Mouse (Mus musculus): ENCODE measurements around the gene Macf1.
"Not testable (repeated sequence)": the region's sequence is repeated elsewhere in the genome, so short reads cannot be mapped to it uniquely, and the experiment has no call there.

The Macf1 gene

DNA sequence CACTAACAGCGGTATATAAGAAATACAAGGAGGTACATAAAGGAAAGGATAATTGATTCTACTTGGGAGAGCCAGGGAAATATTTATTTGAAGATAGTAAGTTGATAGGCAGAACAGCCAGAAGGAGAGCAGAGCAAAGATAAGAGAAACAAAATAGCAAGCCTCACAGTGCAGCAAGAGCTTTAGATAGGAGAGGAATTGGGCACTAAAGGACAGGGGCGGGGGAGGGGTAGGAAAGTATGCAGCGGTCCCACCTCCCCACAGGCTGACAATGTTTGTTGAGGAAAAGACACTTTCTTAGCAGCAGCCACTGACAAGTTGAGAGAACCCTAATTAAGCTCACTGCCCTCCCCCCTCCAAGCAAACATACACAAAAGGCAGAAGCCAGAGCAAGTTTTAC, 131.5 kb downstream of the Macf1 start:
- DNase-seq (ENCODE audit: low read depth, low spot score) = no peak

DNA sequence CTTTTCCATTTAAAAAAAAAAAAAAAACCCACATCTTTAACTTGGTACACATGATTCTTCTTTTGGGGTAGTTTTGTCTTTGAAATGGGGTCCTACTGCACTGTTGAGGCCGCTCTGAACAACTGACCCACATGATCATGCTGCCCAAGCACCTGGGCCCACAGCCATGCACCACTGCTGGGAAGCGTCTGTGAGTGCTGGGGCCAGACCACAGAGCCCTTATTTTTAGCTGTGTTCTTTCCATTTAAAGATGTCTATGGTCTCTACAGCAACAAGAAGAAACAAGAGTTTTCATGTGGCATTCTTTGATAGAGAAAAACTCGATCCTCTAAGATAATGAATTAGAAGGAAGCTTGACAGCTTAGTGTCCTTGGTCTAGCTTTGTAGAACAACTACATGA, 135.8 kb downstream of the Macf1 start:
- DNase-seq (ENCODE audit: low read depth, low spot score) = no peak

DNA sequence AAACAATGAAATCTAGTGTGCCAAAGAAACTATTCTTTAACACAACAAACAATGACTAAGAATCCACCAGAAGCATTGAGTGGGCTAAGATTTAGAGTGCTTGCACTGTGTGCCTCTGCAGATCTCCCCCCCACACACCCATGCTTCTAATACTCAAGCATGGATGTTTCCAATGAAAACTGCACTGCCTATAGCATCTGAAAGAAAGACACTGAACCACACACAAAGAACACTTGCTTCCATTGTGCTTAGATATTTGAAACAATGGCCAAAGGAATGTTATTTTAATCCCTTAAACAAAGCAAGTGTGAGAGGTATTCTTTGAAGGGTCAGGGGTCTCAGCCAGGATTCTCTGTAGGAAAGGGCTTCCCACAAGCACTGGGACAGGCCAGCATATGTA, 140.5 kb downstream of the Macf1 start:
- no peak for DNase-seq (ENCODE audit: low read depth, low spot score)

DNA sequence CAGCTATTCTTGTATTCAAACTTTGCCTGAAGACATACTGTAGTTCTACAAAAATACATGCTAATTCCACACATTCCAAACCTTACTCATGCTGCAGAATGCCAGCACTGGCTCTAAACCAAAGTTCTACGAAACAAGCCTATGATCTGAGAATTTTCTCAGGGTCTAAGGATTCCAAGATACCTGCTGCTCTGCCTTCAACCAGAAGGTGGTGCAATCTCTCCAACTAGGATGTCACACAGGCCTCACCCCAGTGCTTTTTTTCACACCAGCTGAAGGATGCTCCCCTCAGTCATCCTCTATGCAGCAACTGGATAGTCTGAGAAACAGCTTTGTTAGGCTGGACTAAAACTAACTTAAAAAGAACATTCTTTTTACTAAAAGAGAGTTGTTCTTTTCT, 148.9 kb downstream of the Macf1 start:
- DNase-seq (ENCODE audit: low read depth, low spot score) = peak; percentile 83

DNA sequence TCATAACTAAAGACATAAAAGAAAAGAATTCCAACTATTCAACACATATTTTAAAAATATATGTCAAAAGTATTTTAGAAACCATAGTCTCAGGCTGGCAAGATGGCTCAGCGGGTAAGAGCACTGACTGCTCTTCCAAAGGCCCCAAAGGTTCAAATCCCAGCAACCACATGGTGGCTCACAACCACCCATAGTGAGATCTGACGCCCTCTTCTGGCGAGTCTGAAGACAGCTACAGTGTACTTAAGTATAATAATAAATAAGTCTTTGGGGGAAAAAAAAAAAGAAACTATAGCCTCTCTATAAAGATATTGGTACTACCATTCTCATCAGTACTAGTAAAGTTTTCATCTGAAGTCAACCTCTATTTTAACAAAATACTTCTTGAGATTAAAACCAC, 152.2 kb downstream of the Macf1 start:
- DNase-seq (ENCODE audit: low read depth, low spot score) = peak; percentile 49

DNA sequence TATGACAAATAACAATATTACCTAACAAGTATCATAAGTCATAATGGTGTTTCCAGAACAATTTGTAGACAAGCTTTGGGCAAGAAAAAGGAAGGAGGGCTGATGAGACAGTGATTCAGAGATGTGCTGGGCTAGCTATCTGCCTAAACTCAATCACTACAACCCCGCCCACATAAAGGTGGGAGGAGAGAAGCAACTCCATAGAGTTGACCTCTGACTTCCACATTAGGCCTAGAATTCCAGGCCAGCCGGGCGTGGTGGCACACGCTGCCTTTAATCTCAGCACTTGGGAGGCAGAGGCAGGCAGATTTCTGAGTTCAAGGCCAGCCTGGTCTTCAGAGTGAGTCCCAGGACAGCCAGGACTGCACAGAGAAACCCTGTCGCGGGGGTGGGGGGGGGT, 153.2 kb downstream of the Macf1 start:
- no peak for DNase-seq (ENCODE audit: low read depth, low spot score)

DNA sequence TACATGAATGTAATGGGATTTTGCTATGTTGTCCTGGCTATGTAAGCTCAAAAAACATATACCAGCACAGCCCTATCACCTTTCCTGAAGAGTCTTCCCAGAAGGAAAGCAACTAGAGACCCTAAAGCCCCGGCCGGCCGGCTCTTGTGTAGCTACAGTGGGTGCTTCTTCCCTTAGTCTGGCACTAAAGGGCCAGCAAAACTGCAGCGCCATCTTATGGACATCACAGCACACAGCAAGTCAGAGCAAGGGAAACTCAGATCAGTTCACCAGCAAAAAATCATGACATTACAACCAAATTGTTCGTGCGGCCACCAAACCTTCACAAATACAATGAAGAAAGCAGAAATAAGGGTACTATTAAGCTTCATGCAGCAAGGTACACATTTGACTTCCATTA, 154.9 kb downstream of the Macf1 start:
- DNase-seq (ENCODE audit: low read depth, low spot score) = peak; percentile 49

DNA sequence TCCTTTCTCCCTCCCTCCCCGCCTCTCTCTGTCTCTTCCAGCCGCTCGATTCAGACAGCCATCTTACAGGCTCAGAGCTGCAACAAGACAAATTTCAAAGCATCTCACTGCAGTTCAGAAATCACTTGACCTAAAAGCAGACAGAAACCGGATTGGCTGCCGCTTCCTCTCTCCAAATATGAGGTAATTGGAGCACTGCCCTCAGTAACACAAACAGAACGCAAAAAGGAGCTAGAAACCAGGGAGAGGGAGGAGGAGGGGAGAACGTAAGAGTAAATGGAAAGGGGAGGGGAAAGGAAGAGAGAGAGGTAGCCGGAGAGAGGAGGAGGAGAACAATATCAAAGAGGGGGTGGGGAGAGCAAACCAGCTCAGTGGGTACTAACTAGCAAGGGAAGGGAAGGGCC, 156.6 kb downstream of the Macf1 start:
- no peak for DNase-seq (ENCODE audit: low read depth, low spot score)

DNA sequence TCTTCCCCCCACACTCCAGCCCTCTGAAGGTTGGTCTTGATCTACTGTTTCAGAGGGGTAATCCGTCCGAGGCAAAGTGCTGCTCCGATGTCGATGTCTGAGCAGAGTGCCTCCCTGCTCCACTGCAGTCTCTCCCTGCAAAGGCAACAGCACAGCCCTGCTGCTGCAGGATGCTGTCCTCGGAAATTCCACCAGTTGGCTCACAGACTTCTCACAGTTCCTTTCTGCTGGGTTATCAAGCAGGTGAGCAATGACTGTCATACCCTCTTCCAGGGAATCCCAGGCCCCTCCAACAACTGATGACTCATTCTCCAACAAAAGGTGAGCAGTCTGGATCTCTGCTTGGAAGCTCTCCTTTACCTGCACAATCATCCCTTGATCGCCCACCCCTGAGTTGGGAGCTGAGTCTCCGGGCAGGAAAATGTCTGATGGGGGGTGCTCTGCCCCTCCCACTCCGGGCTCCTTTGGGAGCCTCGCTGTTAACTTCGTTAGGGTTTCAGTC, 157.3 kb downstream of the Macf1 start:
- DNase-seq (ENCODE audit: low read depth, low spot score) = no peak

DNA sequence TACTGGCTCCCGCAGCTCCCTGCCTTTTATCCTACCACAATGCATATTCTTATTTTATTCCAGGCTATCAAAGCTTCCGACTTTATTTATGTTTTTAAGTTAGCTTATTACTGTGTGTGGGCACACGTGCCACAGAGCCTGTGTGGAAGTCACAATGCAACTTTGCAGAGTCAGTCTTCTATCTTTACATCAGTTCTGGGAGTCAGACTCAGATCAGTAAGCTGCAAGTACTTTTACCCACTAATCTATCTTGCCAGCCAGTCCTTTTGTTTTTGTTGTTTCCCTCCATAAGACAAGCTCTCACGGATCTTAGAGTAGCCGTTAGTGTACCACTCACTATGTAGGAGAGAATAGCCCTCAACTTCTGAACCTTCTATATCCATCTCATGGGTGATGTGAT, 159.4 kb downstream of the Macf1 start:
- DNase-seq (ENCODE audit: low read depth, low spot score) = no peak

DNA sequence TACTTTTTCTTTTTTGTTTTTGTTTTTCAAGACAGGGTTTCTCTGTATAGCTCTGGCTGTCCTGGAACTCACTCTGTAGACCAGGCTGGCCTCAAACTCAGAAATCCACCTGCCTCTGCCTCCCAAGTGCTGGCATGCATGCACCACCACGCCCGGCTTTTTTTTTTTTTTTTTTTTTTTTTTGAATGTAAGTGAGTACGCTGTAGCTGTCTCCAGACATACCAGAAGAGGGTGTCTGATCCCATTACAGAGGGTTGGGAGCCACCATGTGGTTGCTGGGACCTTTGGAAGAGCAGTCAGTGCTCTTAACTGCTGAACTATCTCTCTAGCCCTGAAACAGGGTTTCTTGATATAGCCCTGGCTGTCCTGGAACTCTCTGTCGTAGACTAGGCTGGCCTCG, 164.0 kb downstream of the Macf1 start:
- DNase-seq (ENCODE audit: low read depth, low spot score) = not testable (repeated sequence)

DNA sequence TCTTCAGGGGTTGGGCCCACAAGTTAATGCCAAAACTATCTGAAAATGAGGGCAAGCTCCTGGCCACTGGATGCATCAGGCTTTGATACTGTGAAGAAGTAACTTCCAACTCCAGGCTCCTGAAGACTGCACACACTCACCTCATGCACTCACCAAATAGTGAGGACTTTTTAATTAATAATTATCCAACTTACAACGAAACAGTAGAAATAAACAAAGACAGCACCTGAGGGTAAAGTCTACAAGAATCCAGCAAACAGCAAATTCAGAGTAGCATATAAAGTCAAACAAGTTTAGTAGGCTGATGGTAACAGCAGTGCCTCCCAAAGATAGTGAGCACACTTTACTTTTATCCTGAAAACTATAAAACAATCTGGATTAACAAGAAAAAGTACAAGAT, 168.5 kb downstream of the Macf1 start:
- no peak for DNase-seq (ENCODE audit: low read depth, low spot score)

DNA sequence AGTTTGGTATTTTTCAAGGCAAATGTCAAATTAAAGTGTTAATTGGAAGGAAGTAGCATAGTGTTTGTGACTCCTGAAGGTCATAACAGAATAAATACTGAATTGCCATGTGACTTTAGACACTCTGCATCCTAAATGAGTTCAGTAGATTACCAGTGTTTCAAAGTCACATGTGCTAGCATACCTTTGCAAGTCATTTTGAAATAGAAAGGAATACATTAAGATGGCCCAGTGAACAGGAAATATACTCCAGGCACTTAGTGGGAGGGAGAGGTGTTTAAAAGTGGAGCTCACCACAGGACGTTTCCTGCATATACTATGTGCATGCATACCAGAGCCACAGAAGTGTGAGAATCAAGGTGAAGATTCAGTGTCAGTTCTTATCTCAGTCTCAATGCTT, 174.0 kb downstream of the Macf1 start:
- DNase-seq (ENCODE audit: low read depth, low spot score) = no peak

DNA sequence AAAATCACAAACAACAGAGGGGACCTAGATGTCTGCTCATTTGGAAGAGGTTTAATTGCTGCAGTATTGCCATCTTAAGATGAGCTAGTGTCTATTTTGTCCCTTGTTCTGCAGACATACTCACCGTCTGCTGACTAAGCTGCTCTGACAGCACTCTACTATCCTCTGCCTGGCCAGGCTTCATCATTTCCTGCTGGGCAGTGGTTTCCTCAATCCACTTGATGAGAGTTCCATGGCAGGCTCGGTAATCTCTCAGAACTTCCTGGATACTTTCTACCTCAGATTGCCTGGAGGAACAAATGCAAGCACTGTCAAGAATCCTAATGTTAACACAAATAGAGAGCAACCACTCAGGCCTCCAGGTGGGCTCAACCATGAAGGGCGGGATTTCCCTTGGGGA, 195.1 kb downstream of the Macf1 start:
- no peak for DNase-seq (ENCODE audit: low read depth, low spot score)

DNA sequence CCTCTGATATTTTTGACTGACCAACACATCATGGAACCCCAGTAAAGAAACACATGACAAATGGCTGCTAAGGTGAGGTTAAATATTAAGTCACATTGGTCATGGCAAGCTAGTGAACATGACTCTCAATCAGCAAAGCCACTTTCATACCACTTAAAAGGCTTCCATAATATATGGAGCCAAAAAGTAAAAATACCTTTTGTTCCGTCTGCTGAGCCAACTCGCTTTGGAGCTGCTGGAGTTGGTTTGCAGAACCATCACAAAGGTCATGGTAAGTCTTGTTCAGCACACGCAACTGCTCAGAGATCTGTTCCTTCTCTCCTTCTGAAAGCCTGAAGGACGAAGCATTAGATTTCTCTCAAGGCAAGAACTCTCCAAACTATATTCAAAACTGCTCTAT, 204.2 kb downstream of the Macf1 start:
- DNase-seq (ENCODE audit: low read depth, low spot score) = no peak

DNA sequence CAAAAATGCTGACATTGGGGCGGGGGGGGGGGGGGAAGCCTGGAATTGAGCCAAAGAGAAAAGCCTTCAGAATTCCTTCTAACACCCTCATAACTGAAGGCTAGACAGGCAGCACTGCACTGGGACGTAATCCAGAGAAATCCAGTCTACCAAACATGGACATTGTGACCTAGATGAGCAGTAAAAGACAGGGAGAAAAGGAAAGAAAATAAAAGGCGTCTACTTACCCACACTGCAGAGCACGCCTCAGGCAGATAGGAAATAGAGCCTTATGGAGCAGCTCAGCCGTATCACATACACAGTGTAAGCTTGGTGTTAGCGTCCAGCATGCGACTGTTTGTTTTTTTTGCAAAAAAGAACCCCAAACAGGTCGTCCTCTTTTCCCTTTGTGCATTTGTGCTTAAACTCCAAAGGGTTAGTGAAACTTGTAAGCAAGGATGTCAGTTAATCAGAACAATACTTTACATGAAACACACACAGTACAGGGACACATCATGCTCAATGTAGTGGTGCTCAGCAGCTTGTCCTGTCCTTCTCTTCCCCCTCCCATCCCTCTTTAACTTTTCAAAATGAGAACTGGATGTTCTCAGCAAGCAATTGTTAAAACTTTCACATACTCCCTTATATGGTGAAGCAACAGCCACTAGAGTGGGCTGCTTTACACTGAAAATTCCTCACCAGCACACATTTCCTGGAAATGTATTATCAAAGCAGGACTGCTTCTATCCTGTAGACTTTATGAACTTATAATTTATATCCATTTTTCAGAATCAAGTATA, 205.3 kb downstream of the Macf1 start:
- no peak for DNase-seq (ENCODE audit: low read depth, low spot score)

DNA sequence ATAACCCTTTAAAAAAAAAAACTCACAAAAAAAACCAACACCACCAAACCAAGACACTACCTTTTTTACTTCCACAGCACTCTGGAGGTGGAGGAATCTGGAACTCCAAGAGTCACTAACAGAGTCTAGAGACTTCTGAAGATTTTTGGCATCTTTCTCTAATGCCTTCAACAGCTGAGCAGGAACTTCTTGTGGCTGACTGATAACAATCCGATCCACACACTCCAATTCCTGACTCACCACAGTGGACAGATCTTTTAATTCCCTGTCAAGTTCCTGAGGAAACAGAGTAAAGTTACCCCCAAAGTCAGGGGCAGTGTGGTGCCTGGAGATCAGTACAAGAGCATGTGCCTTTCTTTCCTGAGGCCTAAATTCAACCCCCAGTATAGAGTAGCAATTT, 218.4 kb downstream of the Macf1 start:
- no peak for DNase-seq (ENCODE audit: low read depth, low spot score)

DNA sequence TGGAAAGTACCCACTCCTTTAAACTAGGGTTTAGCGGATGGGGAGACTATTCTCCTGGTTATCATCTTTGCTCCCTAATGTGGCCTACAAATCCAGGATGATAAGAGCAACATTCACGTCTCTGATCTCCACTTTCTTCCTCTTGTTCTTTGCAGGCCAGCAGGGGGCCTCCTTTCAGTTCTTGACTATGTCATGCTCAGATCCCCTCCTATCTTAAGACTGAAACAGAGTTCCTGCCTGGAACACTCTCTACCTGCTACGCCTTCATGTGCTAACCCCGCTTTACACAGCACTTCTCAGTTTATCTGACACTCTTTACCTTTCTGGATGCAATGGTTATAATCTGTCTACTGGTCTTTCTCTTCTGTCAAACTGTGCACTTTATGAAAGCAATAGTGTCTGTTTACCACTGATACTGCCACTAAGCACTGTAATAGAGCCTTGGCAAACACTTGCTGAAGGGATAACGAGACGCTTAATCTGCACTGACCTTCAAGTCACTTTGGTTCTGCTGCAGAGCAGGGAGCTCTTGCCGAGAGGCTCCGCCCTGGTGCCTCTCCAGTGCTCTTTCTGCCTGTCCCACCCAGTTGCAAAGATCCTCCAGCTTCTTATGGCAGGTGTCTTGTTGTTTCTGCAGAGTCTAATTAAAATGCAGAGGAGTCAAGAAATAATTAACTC, 223.4 kb downstream of the Macf1 start:
- DNase-seq (ENCODE audit: low read depth, low spot score) = peak; percentile 23

DNA sequence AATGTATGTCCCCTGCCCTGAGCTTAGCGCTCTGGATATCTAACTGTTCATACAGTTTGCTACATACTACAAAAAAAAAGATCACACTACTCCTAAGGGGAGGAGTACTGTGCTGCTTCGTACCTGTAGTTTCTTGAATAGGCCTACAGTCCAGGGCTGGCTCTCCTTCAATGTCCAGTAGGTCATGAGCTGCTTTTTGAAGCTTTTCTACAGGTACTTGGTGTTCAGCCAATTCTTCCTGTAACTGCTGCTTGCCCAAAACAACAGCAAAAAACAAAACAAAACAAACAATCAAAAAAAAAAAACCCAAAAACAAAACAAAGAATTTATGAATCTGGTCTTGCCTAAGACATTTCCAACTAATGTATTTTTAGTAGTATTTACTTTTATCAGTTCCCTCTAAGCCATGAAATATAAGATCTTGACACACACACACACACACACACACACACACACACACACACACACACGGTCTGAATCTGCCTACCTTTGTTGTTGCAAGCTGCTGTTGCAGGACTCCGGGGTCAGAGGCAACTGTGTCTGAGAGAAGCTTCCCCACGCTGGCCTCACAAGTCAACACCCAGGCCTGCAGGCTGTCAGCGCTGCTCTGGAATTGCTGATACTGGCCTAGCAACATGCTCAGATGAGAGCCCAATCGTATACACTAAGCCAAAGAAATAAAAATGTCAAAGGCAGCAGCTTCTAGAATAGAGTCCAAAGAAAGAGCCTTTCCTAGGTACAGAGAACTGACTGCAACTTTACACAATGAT, 229.1 kb downstream of the Macf1 start:
- DNase-seq (ENCODE audit: low read depth, low spot score) = no peak

DNA sequence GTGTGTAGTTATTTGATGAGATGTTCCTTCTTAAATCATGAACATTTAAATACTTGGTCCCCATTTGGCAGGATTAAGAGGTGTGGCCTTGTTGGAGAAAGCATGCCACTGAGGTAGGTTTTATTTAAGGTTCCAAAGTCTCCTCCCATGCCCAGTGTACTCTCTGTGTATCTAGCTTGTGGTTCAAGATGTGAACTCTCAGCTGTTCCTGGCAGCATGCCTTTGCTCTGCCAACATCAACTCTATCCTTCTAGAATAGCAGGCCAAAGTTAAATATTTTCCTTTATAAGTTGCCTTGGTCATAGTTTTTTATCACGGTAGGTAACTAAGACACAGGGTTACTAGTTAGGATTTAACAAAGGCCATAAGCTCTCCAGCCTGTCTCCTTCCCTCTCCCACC, 230.4 kb downstream of the Macf1 start:
- no peak for DNase-seq (ENCODE audit: low read depth, low spot score)

DNA sequence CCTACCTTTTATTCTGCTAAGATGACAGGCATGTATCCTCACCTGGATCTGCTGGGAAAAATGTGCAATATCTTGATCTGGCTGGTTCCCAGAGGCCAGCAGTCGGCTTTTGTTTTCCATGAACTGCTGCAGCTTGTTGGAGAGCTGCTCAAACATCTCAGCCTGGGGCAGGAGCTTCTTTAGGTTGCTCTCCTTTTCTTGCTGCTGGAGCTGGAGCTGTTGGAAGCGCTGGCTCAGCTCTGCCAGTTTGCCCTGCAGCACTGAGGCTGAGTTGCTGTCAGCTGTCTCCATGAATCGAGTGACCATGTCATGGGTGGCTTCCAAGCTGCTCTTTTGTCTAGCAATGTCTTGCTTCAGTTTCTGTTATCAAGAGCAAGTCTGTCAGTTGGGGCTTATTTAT, 232.2 kb downstream of the Macf1 start:
- DNase-seq (ENCODE audit: low read depth, low spot score) = no peak

DNA sequence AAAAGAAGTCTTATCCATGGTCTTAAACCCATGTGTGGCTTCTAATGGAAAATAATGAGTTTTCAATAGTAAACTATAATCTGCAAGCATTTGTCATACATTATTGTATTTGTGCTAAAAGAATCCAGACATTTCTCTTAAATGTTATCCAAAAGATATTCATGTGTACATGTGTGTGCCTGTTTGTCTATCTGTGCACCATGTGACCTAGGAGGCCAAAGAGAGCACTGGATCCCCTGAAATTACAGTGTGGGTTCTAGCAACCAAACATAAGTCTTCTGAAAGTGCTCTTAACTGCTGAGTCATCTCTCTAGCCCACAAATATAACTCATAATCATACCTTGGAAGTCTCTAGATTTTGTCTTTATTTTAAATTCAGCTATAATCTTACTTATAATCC, 234.9 kb downstream of the Macf1 start:
- DNase-seq (ENCODE audit: low read depth, low spot score) = no peak

DNA sequence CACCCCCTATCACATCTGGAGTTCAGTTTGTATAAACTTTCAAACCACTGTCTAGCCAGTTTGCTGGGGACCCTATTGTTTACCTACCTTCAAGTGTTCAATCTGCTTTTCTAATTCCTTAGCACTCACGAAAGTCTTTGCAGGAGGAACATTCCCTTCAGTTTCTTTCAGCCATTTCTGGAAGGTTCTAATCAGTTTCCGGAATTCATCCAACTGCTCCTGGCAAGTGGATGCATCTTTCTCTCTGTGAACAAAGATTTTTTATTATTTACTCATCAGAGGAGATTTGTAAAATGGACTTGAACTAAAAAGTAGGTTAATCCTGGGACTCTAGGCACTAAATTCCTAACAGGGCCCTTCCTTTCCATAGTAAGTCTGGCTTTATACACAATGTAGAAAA, 236.1 kb downstream of the Macf1 start:
- DNase-seq (ENCODE audit: low read depth, low spot score) = no peak
